Mouse (Mus musculus): ENCODE results near the gene Micall1. TPM values are rescaled to one million over a fixed set of nuclear protein-coding genes. Genes with fewer than 3 reads are reported as not detected.
A peak's percentile ranks its signal among the peaks of the same experiment; 100 is the strongest.

Micall1 gene
- polyA plus RNA-seq, 1 experiment from 2014 or later, result 10.6 TPM

- no peaks in the 10 kb centered on the region for H3K27me3 ChIP-seq
- 69% methylated on average over 4 of the region's 4 CpGs for WGBS
- H3K4me3 ChIP-seq, result no peak overlapping the region
- H3K9me3 ChIP-seq, result no peaks in the 10 kb centered on the region
- no peak overlapping the region for H3K9ac ChIP-seq
- H3K4me2 ChIP-seq (replicated peaks), result no peak overlapping the region
- peaks cover 44% of the 10 kb centered on the region for H3K4me1 ChIP-seq
- peak overlapping the region; percentile 39; the same call in 1 of the 2 replicates for H3K27ac ChIP-seq
- ATAC-seq (ENCODE audit: low FRiP score, low read depth), result no peak
- H3K36me3 ChIP-seq, result peaks cover 19% of the 10 kb centered on the region
Measured at GRCm38 (mm10) chr15:79099456-79099855, 9.2 kb upstream of the Micall1 start.

- Histone ChIP-seq H3K27me3 (no peaks in the 10 kb centered on the region), H3K4me1 (peaks cover 44% of the 10 kb centered on the region), H3K36me3 (peaks cover 11% of the 10 kb centered on the region), H3K9ac (no peak overlapping the region), H3K9me3 (no peaks in the 10 kb centered on the region), H3K27ac (no peak overlapping the region), H3K4me3 (no peak overlapping the region), H3K4me2 (replicated peaks) (no peak overlapping the region)
- WGBS, result 63% methylated on average over 4 of the region's 4 CpGs
- no peak for ATAC-seq (ENCODE audit: low FRiP score, low read depth)
Measured at GRCm38 (mm10) chr15:79100391-79100790, 8.3 kb upstream of the Micall1 start.

DNA sequence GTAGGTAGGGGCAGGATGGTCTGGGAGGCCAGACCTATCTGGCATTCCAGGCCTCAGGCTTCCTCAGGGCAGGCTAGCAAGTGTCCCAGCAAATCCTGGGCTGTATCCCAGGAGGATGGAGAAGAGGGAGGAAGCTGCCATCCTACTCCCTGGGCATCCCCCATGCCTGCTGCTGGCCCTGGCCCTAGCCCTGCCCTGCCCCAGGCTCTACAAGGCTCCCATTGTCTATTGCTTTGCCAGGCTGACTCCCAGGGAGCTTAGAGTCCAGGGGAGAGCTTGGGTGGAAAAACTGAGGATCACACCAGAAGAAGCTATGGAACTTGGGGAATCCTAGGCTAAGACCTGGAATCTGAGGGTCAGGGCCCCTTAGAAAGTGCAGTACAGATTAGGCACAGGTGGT is 7.2 kb upstream of the Micall1 start:
- H3K27ac ChIP-seq, result peak overlapping the region; percentile 55

DNA sequence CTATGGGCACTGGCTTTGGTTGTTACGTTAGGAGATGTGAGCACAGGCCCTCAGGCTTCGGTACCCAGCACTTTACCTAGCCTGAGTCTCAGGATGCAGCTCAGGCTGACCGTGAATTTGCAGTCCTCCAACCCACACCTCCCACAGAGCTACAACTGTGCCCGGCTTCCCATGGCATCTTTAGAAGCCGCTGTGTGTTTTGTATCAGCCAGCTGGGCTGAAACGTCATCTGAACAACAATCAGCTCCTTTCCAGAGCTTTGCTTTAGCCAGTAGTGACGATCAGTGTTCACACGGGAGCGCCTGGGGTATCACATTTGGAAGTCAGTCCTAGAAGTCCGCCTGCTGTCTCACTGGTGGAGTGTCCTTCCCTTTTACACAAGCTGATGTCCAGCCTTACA is 5.4 kb upstream of the Micall1 start:
- Histone ChIP-seq H3K36me3 (no peaks in the 10 kb centered on the region), H3K4me1 (peaks cover 38% of the 10 kb centered on the region), H3K27ac (no peak overlapping the region), H3K4me3 (no peak overlapping the region), H3K27me3 (no peaks in the 10 kb centered on the region), H3K9ac (no peak overlapping the region), H3K9me3 (no peaks in the 10 kb centered on the region), H3K4me2 (replicated peaks) (no peak overlapping the region)
- 74% methylated on average over 10 of the region's 10 CpGs for WGBS
- no peak for ATAC-seq (ENCODE audit: low FRiP score, low read depth)

More for the DNA sequence above, 7.2 kb upstream of the Micall1 start:
- no peak for ATAC-seq (ENCODE audit: low FRiP score, low read depth)
- no peak overlapping the region for H3K4me2 ChIP-seq (replicated peaks)
- H3K27me3 ChIP-seq, result no peaks in the 10 kb centered on the region
- peaks cover 44% of the 10 kb centered on the region for H3K4me1 ChIP-seq
- H3K9ac ChIP-seq, result 0 out of 2 replicates have a peak overlapping the region, but pooled peaks have one; percentile 43
- no peaks in the 10 kb centered on the region; the same call in 1 of the 2 replicates for H3K36me3 ChIP-seq
- H3K9me3 ChIP-seq, result no peaks in the 10 kb centered on the region
- H3K4me3 ChIP-seq, result no peak overlapping the region

GRCm38 (mm10) chr15:79105804-79106203 is 2.9 kb upstream of the Micall1 start:
- no peak overlapping the region for H3K27ac ChIP-seq
- H3K27me3 ChIP-seq, result no peaks in the 10 kb centered on the region
- H3K4me2 ChIP-seq (replicated peaks), result no peak overlapping the region
- H3K9me3 ChIP-seq, result no peaks in the 10 kb centered on the region
- ATAC-seq (ENCODE audit: low FRiP score, low read depth), result no peak
- H3K36me3 ChIP-seq, result no peaks in the 10 kb centered on the region
- no peak overlapping the region for H3K9ac ChIP-seq
- peaks cover 33% of the 10 kb centered on the region for H3K4me1 ChIP-seq
- no peak overlapping the region for H3K4me3 ChIP-seq
- 61% methylated on average over 2 of the region's 2 CpGs for WGBS

- H3K4me3 ChIP-seq, result peak overlapping the region; percentile 95
- no peak for ATAC-seq (ENCODE audit: low FRiP score, low read depth)
- WGBS, result 16% methylated on average over 7 of the region's 7 CpGs
Measured at GRCm38 (mm10) chr15:79107966-79108365, 732 bp upstream of the Micall1 start.

DNA sequence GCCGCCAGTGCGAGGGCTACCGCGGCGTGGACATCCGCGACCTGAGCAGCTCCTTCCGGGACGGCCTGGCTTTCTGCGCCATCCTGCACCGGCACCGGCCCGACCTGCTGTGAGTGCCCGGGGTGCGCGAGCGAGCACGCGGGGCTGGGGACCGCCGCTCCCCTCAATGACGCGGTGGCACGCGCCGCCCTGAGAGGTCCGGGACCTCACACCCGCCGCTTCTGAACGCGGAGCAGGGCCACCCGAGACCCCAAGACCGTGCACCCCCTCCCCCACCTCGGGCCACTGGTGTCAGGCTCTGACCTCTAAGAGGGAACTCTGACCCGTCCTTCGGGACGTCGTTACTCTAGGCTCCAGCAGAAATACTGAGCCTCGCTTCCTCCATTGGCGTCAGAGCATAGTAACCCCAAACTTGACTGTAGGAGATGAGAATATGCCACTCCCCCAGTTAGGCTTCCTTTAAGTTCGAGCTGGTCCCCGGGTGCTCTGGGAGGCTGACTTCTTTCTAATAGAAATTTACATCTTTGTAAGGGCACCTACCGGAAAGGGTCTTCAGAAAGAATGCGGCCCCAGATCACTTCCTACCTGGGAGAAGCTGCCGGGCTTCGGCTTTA is 730 bp downstream of the Micall1 start:
- Histone ChIP-seq H3K9ac (peak overlapping the region; percentile 91), H3K4me3 (peak overlapping the region; percentile 95), H3K4me2 (replicated peaks) (peak overlapping the region; percentile 97), H3K9me3 (no peaks in the 10 kb centered on the region), H3K36me3 (peaks cover 14% of the 10 kb centered on the region), H3K27ac (peak overlapping the region; percentile 87), H3K4me1 (peaks cover 36% of the 10 kb centered on the region), H3K27me3 (no peaks in the 10 kb centered on the region)
- peak; percentile 48 for ATAC-seq (ENCODE audit: low FRiP score, low read depth)
- under 1% methylated on average over 45 of the region's 46 CpGs for WGBS

More at GRCm38 (mm10) chr15:79107966-79108365, 732 bp upstream of the Micall1 start:
- H3K36me3 ChIP-seq, result peaks cover 4% of the 10 kb centered on the region
- no peaks in the 10 kb centered on the region for H3K9me3 ChIP-seq
- peaks cover 36% of the 10 kb centered on the region for H3K4me1 ChIP-seq
- H3K9ac ChIP-seq, result peak overlapping the region; percentile 91
- H3K4me2 ChIP-seq (replicated peaks), result peak overlapping the region; percentile 97
- H3K27me3 ChIP-seq, result no peaks in the 10 kb centered on the region
- H3K27ac ChIP-seq, result peak overlapping the region; percentile 87

GRCm38 (mm10) chr15:79110031-79110430 is 1.3 kb downstream of the Micall1 start:
- ATAC-seq (ENCODE audit: low FRiP score, low read depth), result no peak

DNA sequence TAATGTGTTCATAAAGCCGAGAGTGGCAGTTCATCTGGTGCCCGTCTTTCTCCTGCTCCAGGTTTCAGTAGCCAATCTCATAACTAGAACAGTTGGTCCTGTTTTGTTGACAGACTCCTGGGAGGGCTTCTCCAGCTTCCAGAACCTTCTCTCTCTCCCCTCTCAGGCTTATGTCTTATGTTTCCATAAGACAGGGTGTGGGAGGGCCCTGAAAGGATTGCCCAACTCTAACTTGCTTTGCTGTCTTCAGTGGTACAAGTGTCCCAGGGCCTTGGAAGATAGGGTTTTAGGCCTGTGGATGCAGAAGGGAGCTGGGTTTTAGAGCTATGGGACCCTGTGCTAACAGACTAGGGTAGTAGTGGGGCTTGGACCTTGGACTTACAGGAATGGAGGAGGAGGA is 1.8 kb downstream of the Micall1 start:
- H3K27ac ChIP-seq, result no peak overlapping the region
- no peak for ATAC-seq (ENCODE audit: low FRiP score, low read depth)
- WGBS, result 44% methylated on average over 2 of the region's 2 CpGs

More at GRCm38 (mm10) chr15:79110031-79110430, 1.3 kb downstream of the Micall1 start:
- peak overlapping the region; percentile 97 for H3K4me2 ChIP-seq (replicated peaks)
- no peak overlapping the region for H3K27ac ChIP-seq
- H3K27me3 ChIP-seq, result no peaks in the 10 kb centered on the region
- H3K4me1 ChIP-seq, result peaks cover 36% of the 10 kb centered on the region
- 18% methylated on average over 9 of the region's 9 CpGs for WGBS
- H3K9ac ChIP-seq, result peak overlapping the region; percentile 91
- H3K9me3 ChIP-seq, result no peaks in the 10 kb centered on the region
- peaks cover 20% of the 10 kb centered on the region for H3K36me3 ChIP-seq
- peak overlapping the region; percentile 95 for H3K4me3 ChIP-seq

DNA sequence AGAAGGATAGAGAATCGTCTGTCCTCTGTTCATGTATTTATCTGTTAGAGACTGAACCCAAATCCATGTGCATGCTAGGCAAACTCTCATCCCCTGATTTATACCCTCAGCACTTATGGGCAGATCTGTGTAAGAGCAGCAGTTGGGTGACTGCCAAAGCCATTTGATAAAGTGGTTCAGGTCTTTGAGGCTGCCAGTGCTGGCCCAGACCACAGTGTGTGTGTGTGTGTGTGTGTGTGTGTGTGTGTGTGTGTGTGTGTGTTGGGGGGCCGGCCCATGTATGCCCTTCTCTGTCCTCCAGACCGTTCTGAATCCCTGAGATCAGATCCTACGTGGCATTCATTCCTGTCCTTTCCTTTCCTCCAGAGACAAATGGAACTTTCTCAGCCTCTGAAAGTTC is 3.1 kb downstream of the Micall1 start:
- no peak overlapping the region for H3K9ac ChIP-seq
- H3K27me3 ChIP-seq, result no peaks in the 10 kb centered on the region
- WGBS, result 73% methylated on average over 4 of the region's 4 CpGs
- H3K9me3 ChIP-seq, result no peaks in the 10 kb centered on the region
- H3K4me3 ChIP-seq, result no peak overlapping the region
- peaks cover 36% of the 10 kb centered on the region for H3K4me1 ChIP-seq
- peaks cover 37% of the 10 kb centered on the region for H3K36me3 ChIP-seq
- no peak overlapping the region for H3K27ac ChIP-seq
- peak overlapping the region; percentile 3; the same call in 1 of the 2 replicates for H3K4me2 ChIP-seq (replicated peaks)
- no peak for ATAC-seq (ENCODE audit: low FRiP score, low read depth)

More for the DNA sequence above, 1.8 kb downstream of the Micall1 start:
- no peaks in the 10 kb centered on the region for H3K9me3 ChIP-seq
- peaks cover 25% of the 10 kb centered on the region for H3K36me3 ChIP-seq
- H3K27me3 ChIP-seq, result no peaks in the 10 kb centered on the region
- H3K4me2 ChIP-seq (replicated peaks), result peak overlapping the region; percentile 97
- H3K9ac ChIP-seq, result peak overlapping the region; percentile 91; the same call in 1 of the 2 replicates
- H3K4me3 ChIP-seq, result peak overlapping the region; percentile 95
- peaks cover 36% of the 10 kb centered on the region for H3K4me1 ChIP-seq

- no peak overlapping the region for H3K27ac ChIP-seq
- WGBS, result 54% methylated on average over 5 of the region's 5 CpGs
- peaks cover 71% of the 10 kb centered on the region for H3K36me3 ChIP-seq
- no peak overlapping the region for H3K9ac ChIP-seq
- no peaks in the 10 kb centered on the region for H3K9me3 ChIP-seq
- ATAC-seq (ENCODE audit: low FRiP score, low read depth), result no peak
- H3K27me3 ChIP-seq, result no peaks in the 10 kb centered on the region
- no peak overlapping the region for H3K4me3 ChIP-seq
- H3K4me1 ChIP-seq, result peaks cover 18% of the 10 kb centered on the region
- H3K4me2 ChIP-seq (replicated peaks), result no peak overlapping the region
Measured at GRCm38 (mm10) chr15:79115276-79115675, 6.6 kb downstream of the Micall1 start.

DNA sequence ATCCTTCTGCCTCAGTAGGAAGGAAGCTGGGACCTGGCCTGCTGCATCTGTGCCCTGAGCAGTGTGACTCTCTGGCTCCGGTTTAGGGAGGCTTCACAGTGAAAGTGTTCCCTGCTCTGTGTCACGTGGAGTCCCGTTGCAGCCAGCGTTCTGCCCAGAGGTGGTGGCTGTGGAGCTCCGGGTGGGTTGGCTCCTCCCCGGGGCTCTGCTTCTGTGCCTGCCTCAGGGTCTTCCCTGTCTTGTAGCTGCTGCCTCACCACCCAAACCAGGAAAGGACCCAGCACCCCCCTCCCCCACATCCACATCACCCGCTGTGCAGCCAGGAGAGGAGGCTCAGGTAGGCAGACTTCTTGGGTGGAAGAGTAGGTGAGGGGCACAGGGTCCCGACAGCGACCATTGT is 10.8 kb downstream of the Micall1 start:
- H3K4me2 ChIP-seq (replicated peaks), result no peak overlapping the region
- peaks cover 99% of the 10 kb centered on the region for H3K36me3 ChIP-seq
- H3K27me3 ChIP-seq, result no peaks in the 10 kb centered on the region
- no peaks in the 10 kb centered on the region for H3K9me3 ChIP-seq
- H3K27ac ChIP-seq, result no peak overlapping the region
- H3K4me3 ChIP-seq, result no peak overlapping the region
- H3K9ac ChIP-seq, result no peak overlapping the region
- no peak for ATAC-seq (ENCODE audit: low FRiP score, low read depth)
- WGBS, result 77% methylated on average over 9 of the region's 9 CpGs
- H3K4me1 ChIP-seq, result no peaks in the 10 kb centered on the region

DNA sequence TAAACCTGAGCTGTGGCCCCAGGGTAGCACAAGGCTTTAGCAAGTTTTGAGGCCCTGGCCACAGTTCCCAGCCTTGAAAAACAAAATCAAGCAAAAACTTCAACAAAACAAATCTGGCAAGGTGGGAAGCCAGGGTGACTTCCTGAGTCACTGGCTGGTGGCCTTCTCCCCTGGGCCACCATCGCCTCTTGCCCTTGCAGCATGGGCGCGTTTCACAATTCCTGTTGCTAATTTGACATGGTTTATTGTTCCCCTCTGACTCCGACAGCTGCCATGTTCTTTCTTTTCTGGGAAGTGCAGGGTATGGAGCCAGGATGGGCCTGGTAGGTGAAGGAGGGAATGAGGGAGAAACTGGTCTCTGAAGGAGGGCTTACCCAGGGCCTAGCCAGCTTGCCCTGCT is 13.4 kb downstream of the Micall1 start:
- Histone ChIP-seq H3K4me3 (no peak overlapping the region), H3K4me1 (no peaks in the 10 kb centered on the region), H3K36me3 (peaks cover 99% of the 10 kb centered on the region), H3K9me3 (no peaks in the 10 kb centered on the region), H3K27ac (no peak overlapping the region), H3K27me3 (no peaks in the 10 kb centered on the region), H3K9ac (no peak overlapping the region), H3K4me2 (replicated peaks) (no peak overlapping the region)
- ATAC-seq (ENCODE audit: low FRiP score, low read depth), result no peak
- WGBS, result 59% methylated on average over 4 of the region's 4 CpGs
